Mouse (Mus musculus) left cerebral cortex, adult 18-20 months (tissue): ENCODE measurements at regions not wholly inside any gene's neighbourhood (a gene's known extent, or its start where the extent isn't known, plus 50 kb on each side); places are given as distances from the start of the nearest gene placed in this dataset.

Experiments
- DNase-seq, 2 experiments: peaks; one replicate each; pipeline ENCODE4 v3.0.0; 2021 to 2022; ENCODE audit warnings: low spot score in 2 of 2, mixed read lengths in 1 of 2

- DNase-seq = no peak
These were observed 282.8 kb downstream of the Rfpl4b start for GRCm38 (mm10) chr10:38538766-38539165.

GRCm38 (mm10) chr10:38516636-38517035, 304.9 kb downstream of the Rfpl4b start:
- no peak for DNase-seq
